Mouse (Mus musculus): ENCODE results near the gene Ssr3.

- TF ChIP-seq CTCF (IDR thresholded peaks at IDR 0.05; ENCODE audit: low read depth) (no peak), EP300 (IDR thresholded peaks at IDR 0.05; ENCODE audit: low read depth) (no peak)
Measured at GRCm38 (mm10) chr3:65373594-65374182, 18.7 kb downstream of the Ssr3 start.
